Mouse (Mus musculus): ENCODE data around the gene Plg.
A peak's percentile ranks its signal among the peaks of the same experiment; 100 is the strongest.

Plg gene

DNA sequence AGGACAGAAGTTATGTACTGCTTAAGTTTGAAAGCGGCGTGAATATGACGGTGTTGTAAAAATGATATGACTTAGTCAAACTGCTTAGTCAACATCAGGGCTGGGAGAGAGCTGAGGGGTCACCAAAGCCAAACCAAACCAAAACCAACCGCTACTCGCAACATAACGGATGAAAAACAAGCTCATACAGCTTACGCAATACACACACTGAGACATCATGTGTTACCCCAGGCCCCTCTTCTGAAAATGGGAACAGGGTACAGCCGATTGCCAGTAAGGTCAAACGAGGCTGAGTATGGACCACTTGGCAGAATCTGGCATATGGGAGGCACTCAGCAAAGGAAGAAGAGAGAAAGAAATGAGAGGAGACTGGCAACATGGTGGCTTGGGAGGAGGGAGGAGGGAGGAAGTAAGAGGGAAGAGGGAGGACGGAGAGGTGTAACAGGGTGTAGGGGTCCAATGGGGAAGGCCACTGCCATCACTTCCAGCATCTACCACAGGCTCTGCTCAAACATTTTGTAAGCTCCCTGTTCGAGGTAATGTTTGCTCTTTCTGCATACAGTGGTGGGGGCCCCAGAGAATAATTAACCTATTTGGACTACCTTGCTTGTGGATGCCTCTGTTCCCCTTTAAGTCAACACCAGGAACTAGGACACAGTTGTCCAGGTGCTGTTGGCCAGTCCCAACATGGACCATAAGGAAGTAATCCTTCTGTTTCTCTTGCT lies at the start of gene Plg:
Plg (plus strand) TSS at position 628 of the 725 bp plus-strand sequence.
- DNase-seq, result no peak

DNA sequence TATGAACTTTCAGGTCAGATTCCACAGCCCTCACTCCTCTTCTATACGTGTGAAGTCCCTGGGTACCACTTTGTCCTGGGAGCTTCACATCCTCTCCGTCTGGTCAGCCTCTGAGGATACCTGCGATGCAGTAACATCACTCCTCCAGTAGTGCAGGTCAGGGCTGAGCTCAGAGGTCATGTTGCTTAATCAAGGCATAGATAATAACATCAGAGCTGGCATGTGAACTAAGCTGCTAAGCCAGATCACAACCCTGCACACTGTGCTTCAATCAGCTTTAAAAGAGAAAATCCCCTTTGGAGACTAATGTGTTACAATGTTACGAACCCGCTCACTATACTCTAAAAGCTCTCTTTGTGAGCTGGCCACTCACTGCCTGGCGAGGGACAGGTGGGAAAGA lies 43.3 kb upstream of the Plg start:
- DNase-seq, result no peak

DNA sequence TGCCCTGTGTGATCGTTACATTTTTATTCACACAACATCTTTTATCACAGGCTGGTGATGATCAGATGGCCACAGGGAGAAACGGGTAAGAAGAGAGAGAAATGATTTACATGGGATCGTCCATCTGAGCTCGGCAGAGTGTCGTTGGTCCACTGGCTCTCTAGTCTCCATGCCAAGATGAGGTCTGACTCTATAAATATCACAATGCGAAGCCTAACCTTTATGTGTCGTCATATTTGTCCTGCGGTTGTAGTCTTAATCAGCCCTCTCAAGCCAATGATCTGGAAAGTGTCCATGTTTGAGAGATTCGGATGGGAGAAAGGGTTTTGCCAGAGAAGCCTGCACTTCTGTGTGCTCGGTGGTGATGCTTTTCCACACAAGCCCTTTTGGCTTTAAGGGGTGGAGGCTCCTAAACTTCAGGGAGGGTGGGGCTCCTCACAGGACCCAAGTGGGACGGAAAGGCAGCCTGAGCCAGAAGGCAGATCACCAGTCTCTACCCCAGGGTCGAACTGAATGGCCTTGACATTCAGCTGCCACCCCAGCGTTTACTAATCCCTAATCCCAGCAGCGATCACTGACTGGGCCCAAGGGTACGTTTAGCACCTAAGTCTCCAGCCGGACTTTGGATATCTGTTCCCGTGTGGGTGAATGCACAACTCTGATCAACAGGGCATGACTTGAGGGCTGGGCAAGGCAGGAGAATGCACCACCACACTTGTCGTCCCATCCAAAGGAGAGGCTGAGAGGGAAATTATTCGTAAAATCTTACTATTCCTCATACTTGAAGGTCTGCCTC lies 42.1 kb upstream of the Plg start:
- no peak for DNase-seq

DNA sequence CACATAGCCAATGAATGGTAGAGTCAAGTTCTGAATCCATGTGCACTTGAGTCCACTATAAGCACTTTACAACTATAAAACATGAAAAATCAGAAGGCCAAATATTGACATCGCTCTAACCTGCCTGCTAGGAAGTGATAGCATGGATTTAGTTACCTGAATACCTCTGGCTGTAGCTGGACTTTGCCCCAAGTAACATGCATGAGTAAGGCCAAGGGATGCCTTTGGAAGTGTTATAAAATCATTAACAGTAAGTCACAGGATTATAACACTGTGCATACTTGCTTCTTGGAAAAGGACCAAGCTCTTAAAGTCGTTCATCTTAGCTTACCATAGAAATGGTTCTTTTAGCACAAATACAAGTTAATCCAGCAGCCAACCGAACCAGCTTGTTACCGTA lies 41.3 kb upstream of the Plg start:
- no peak for DNase-seq

DNA sequence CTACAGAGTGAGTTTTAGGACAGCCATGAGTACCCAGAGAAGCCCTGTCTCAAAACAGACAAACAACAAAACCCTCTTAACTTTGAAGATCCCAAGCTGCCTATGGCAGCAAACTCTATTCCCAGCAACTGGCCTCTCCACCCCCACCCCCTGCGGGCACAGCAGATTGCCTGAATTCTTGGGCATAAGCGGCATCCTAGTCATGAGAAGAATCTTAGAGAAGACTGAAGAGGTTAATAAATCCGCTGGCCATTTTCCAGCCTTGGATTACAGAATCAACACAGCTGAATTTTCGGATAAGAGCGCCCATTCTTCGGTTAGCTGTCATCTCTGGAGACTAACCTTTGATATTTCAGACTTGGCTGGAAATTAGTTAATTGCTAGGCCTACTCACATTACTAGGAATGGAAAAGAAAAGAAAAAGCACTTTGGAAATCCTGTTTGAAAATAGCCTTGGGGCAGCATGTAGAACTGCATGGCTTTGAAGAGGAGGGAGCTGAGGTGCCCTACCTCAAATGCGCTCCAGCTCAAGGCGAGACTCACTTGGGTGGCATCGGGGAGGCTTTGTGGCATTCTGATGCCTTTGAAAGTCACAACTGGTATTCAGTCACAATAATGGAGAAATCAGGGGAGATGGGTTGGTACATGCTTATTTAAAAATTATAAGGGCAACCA lies 34.6 kb upstream of the Plg start:
- peak; percentile 8 for DNase-seq

DNA sequence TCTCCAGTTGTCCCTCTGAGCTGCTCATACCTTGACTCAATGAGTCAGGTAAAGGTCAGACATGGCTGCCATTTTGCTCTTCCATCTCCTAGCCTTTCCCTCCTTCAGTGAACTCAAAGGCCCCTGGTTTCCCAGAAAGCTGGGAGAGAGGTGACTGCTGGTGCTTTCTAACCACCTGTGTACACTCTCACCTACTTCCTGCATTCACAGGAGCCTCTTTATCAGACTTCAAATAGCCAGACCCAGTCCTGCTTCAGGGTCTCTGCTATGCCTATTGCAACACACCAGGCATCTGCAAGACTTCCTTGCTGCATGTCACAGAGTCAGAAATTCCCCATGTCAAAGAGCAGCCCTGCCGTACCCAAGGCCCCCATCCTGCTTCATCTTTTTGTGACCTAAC lies 30.9 kb upstream of the Plg start:
- DNase-seq, result no peak

DNA sequence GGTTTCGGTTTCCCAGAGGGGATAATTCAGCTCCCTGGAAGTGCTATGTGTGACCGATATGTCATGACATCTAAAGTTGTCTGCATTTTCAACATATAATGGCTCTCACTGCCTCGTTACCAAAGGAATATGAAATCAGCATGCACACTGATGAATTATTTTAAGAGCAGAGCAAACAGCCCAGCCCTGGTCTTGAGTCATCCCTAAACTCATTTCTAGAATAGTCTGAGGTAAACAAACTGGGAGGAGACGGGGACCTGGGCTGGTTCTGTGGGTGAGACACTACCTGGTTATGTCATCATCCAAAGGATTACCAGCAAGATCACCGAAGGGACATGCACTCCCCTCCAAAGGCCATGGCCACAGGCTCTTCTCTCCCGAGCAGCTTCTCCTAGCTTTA lies 26.8 kb upstream of the Plg start:
- no peak for DNase-seq

DNA sequence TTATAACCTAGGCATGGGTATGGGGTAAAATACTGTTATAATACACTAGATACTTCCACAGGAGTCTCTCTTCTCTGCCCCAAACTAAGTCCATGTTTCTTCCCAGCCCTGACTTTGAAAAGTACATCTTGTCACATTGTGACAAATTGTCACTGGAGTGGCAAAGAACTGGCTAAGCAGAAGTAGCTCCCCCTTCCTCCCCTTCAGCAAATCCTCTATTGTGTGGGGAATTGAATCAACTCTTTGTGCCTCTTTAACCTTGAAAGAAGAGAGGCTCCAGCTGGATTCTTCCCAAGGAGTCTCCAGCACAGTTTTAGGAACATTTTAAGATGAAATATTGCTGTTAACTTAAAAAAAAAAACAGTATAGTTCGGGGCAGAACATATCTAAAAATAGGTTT lies 25.6 kb upstream of the Plg start:
- DNase-seq, result peak; percentile 34

DNA sequence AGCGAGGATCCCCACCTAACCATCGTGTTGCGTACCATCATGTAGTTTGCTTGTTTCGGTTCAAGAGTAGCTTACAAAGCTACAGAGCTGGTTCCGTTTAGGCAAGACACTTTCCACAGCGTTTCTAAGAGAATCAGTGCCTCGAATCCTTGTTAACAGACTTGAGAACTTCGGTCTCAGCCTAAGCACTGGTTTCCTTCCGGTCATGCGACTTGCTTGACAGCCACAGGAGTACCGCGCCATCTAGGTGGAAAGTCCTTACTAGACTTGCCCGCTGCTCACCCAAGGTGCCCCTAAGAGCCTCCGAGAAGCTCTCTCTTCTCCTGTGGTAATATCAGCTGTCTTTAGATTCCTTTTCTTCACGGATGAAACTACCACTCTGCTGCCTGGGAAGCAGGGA lies 18.5 kb upstream of the Plg start:
- DNase-seq, result no peak

DNA sequence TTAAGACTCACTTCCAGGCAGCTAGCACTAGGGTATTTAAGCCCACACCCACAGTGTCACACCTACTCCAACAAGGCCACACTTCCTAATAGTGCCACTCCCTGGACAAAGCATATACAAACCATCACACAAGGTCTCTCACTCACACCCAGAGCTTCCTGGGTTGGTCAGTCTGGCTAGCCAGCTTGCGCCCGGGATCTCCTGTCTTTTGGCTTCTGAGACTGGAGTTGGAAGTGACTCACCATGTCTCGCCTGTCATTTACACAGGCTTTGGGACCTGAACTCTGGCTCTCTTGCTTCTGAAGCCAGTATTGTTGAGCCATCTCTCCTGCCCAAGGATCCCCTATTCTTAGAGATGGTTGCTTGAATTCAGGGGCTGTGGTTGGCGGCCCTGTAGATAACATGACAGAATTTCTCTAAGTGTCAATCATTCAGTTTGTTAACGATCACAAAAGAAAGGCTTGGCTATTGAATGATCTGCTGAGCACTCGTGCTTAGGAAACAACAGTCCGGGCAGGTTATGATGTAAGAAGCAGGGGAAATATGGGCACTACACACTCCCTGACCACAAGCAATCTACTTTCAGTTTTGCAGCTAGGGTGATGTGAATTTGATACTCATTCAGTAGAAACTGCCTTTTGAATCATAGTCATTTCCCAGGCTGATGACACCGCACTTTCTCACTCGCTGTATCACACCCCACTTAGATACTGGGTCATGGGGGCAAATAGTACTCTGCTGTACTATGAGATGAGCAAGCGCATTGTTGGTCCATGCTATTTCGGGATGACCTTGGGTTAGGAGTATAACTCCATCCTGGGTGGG lies 14.6 kb upstream of the Plg start:
- DNase-seq, result no peak

DNA sequence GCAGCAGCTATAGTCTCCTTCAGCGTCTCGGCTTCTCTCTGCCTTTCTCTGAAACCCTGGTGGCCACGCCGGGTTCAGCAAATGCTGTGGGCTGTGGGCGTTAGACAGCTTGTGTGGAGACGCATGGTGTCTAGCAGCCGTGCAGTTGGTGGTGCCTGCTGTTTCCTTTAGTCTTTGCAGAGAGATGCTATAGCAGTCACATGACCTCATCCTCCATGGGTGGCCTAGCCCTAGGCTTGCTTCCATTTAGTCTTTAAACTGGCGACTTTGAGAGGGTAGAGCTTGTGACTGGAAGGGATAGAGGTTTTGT lies 14.0 kb upstream of the Plg start:
- DNase-seq, result no peak

DNA sequence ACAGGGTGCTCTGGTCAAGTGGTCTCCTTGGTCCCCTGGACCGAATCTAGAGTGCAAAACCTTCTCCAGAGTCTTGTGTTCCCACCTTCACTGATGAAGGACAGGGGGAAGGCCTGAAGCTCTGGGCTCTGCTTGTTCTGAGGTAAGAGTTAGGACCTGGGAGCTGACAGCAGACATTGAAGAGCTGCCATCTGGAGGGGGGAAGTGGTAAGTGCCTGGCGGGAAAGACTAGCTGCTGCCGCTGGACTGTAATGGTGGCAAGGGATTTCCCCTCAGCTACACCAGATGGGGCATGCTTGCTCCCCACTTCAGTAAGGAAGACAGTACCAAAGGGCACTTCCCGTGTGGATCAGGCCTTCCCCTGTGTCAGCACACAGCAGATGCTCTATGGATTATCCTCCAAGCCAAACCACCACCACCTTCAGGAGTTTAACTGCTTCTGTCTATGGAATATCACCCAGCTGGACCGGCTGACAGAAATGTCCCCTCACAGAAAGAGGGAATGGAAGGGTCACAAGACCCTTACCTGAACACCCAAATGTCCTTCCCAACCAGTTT lies 11.0 kb upstream of the Plg start:
- peak; percentile 81 for DNase-seq

DNA sequence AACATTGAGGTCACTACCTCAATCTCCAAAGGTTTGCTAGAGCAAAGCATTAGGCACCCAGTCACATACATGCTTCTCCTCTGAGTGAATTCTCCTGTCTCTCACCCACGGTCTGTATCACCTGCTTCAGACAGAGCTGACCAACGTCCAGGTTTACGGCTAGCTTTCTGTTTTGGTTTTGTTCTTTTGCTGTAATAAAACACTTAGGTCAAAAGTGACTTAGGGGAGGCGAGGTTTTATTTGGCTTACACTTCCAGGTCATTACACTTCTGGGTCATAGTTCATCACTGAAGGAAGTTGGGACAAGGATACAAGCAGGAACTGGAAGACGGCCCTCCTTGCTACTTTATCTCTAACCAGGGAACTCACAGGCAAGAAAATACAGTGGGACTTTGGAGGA lies 9.0 kb upstream of the Plg start:
- no peak for DNase-seq

DNA sequence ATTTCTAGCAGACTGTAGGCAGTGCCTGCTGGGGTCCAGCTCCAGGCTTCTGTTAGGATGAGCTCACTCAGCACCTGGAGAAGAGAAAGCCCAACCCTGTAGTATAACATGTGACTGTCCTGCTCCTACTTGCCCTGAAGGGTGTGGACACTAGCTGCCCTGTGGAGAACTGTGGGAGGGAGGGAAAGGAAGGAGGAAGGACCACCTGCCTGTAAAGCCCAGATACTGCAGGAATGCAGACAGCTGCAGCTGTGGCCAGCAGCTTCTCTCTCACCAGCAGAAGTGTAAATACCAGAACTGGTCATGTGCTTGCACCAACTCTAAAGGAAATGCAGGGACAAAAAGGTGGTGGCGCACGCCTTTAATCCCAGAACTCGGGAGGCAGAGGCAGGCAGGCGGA lies 8.1 kb upstream of the Plg start:
- DNase-seq, result no peak

DNA sequence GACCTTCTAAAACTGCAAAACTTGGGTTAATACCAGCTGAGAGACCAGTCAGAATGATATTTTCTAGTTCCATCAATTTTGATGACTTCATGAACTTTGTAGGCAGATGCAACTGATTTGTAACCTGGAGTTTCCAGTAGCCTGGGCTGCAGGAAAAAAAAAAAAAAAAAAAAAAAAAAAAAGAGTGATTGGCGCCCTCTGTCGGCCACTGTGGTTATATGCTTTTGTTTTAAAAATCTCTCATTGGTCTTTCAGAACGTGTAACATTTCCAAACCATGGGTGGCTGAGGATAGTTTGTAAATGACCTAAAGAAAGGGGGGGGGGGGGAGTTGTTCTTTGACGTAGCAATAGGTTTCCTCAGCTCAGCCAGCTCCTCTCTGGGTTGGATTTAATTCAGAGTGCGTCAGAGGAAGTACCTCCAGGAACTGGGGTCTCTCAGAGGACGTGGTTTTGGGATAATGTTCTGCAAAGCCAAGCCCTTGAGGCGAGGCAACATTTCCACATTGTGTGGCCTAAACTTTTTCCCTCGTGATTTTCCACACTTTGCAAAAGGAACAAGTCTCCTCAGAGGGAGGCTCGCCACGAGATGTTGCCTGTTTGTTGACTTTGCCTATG lies 7.0 kb upstream of the Plg start:
- peak; percentile 51 for DNase-seq

DNA sequence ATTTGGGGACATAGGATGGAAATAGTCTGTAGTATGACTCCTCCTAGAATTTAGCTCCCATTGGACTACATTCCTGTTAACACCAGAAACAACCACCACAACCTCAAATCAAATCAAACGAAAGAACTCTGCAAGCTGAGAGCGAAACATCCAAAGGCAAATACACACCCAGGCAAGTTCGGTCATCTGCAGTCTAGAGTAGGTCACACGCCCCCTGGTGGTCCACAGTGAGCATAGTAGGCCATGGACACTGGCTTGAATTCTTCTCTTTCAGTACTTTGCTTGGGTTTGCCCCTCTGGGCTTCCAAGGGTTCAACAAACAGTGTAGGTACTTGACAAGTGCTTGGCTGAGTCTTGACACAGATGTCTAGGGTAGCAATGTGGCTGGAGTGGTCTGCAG lies 6.4 kb upstream of the Plg start:
- peak; percentile 78 for DNase-seq

DNA sequence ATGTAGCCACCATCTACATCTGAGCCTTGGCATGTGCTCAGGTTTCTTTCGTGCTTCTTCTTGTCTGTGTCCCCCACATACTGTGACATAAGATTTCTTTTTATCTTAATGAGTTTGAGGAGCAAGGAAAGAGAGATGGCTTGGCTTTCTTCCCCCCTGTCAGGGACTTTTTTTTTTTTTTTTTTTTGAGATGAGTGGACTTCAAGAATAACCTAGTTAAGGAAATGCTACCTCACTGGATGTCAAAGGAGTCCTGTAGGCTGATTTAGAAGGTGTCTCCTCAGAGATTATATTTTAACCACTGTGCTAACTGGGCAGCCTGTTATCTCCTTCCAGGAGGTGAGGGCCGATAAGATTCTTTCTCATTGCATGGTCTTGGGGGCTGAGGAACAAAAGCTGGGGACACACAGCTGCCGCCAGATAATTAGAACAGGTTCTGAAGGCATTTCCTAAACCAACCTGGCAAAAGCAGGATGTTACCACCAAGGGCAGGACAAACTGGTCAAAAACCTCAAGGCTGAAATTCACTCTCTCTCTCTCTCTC lies 4.7 kb upstream of the Plg start:
- DNase-seq, result no peak

DNA sequence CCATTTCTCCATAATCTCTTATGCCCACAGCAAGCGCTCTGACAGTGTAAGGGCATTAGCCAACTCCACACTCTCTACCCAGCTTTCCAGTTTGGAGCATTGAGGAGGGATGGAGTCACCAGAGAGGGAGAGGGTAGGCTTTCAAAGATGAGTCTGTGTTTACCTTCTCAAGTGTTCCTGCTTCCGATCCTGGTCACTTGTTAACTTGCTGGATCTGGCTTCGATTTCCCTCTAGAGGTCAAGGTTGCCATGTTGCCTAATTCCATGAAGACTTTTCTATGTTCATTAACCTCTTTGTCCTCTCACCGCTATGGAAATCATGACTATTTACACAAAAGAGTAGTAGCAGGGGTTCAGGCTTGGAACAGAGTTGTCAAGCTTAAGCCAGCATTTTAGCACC lies 1.9 kb downstream of the Plg start:
- DNase-seq, result no peak

DNA sequence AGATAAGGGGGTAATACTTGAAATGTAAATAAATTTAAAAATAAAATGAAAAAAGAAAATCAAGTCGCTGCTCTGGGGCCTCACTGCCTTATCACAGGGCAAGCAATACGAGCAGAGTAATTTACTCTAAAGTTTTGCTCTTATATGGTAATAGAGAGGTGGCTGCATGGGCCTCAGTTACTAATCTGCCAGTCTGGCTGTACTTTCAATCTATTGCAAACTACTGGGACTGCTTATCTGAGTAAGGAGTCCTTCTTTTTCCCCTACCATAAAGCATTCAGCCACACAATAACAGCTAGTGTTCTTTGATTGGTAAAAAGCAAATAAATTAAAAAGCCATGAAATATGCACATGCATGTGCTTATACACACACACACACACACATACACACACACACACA lies 3.2 kb downstream of the Plg start:
- DNase-seq, result no peak

DNA sequence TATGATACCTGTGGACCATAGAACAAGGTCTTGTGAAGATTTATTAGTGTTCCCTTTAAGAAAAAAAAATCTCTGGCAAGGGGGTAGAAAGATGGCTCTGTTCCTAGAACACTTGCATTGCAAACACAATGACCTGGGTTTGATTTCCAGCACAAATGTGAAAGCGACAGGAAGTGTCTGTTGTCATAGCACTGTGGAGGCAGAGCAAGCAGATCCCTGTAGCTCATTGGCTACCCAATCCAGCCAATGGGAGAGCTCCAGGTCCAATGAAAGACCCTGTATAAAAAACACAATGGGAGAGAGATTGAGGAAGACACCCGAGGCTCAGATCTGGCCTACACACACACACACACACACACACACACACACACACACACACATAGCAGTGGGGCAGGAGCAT lies 4.1 kb downstream of the Plg start:
- peak; percentile 46 for DNase-seq

DNA sequence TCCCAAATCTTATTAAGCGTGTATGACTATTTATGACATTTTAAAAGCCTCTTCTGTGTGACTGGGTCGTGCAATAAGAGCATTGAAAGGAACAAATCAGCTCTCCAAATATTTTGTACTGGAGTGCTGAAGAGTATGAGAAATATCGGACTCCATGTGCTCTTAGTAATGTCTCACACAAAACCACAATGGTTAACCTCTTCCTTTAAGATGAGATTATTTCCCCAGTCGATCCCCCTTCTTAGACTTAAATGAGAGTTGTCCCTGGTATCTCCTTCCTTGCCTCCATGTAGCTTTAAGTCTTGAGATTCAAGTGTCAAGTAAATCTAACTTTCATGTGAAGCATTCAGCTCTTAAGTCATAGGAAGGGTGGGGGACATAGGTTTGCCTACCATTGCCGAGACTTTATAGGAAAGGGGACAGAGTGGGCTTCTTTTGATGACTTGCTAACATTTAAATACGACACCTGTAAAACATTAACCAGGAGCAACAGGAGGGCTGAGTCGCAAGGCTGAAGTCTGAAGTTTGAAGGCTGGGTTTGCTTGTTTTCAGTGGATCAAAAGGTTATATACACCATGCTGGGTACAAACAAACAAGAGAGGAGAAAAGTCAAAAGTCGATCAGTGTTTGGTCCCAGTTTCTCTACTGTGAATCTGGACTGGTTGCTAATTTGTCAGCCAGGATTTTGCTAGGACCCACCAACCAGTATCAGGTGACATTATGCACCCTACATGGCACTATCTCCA lies 6.8 kb downstream of the Plg start:
- DNase-seq, result no peak

DNA sequence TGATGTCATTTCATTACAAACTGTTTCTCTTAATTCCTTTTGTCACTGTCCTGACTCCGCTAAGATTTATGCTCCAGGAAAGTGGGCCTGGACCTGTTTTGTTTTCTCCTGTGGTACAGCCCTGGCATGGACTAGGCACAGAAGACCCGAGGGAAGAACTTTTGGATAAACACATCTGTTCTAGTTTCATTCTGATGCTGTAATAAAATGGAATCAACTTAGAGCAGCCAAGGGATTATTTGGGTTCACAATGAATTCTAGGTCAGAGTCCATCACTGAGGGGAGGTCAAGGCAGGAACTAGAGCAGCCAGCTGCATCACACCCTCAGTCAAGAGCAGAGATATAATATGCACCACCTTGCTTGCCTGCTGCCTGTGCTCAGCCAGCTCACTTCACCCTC lies 9.4 kb downstream of the Plg start:
- DNase-seq, result no peak

Measured in embryo, embryonic 11 days (tissue).